Mouse (Mus musculus) CH12.LX (cell line): ENCODE measurements around the gene Mmp19. TPM values are rescaled to one million over a fixed set of nuclear protein-coding genes. Genes with fewer than 3 reads are reported as not detected.

ENCODE experiments used
- DNase-seq: peaks from one replicate; pipeline ENCODE4 v3.0.0-alpha.2; 2013; ENCODE audit errors: extremely low read depth
- H3K27ac ChIP-seq: 2 replicates; pipeline ENCODE4 v1.5.1; 2012; ENCODE audit warnings: low read depth, mild to moderate bottlenecking, control low read depth, moderate library complexity; ENCODE audit not compliant: insufficient read depth
- H3K27me3 ChIP-seq: replicated peaks from 2 replicates; pipeline ENCODE3; 2012; ENCODE audit warnings: inconsistent platforms
- H3K36me3 ChIP-seq, 2 experiments: replicated peaks in 1 of 2; 2 replicates each; pipeline versions ENCODE3 to v1.6.1; 2012; ENCODE audit warnings: inconsistent platforms in 1 of 2, low read length in 1 of 2, mild to moderate bottlenecking in 1 of 2, mixed read lengths in 1 of 2, moderate library complexity in 1 of 2; ENCODE audit not compliant: control insufficient read depth in 1 of 2, insufficient read depth in 1 of 2
- H3K4me1 ChIP-seq, 2 experiments: 2 replicates each; pipeline ENCODE4 v1.6.1; 2012; ENCODE audit warnings: inconsistent platforms in 1 of 2, moderate library complexity in 1 of 2; ENCODE audit not compliant: insufficient read depth in 2 of 2, control insufficient read depth in 1 of 2
- H3K4me2 ChIP-seq: 2 replicates; pipeline ENCODE4 v1.6.1; 2012; ENCODE audit warnings: low read depth, mild to moderate bottlenecking, control low read depth; ENCODE audit not compliant: poor library complexity, insufficient read depth, severe bottlenecking
- H3K4me3 ChIP-seq, 3 experiments: fragments of 150-350 bp in 1 of 3; sonication (generic) in 1 of 3; replicated peaks in 1 of 3; 2 replicates each; pipeline versions ENCODE3 to v1.5.1; 2011 to 2012; ENCODE audit warnings: low read depth in 2 of 3, low read length in 2 of 3, mild to moderate bottlenecking in 2 of 3, moderate library complexity in 2 of 3, control low read depth in 1 of 3, improper control_type of control experiment in 1 of 3, inconsistent platforms in 1 of 3, mixed read lengths in 1 of 3; ENCODE audit not compliant: poor library complexity in 1 of 3
- H3K79me2 ChIP-seq: replicated peaks from 2 replicates; pipeline ENCODE4 v1.6.1; 2012; ENCODE audit warnings: mild to moderate bottlenecking, moderate library complexity; ENCODE audit not compliant: control insufficient read depth, poor library complexity, insufficient read depth, severe bottlenecking; ENCODE audit errors: extremely low read depth
- H3K9ac ChIP-seq: 2 replicates; pipeline ENCODE4 v1.6.1; 2012; ENCODE audit warnings: low read depth, mild to moderate bottlenecking, control low read depth, moderate library complexity; ENCODE audit not compliant: insufficient read depth
- H3K9me3 ChIP-seq: replicated peaks from 2 replicates; pipeline ENCODE3; 2012; ENCODE audit warnings: low read length, inconsistent platforms, mixed read lengths
- BHLHE40 ChIP-seq: IDR thresholded peaks from 2 replicates; pipeline ENCODE4 v1.6.1; 2011; ENCODE audit warnings: mild to moderate bottlenecking, low read depth, low read length, improper control_type of control experiment
- CHD1 ChIP-seq: IDR thresholded peaks from 2 replicates; pipeline ENCODE4 v1.6.1; 2012; ENCODE audit warnings: low read depth, low read length, improper control_type of control experiment, inconsistent platforms
- CHD2 ChIP-seq: IDR thresholded peaks from 2 replicates; pipeline ENCODE4 v1.6.1; 2011; ENCODE audit warnings: low read length, improper control_type of control experiment
- CTCF ChIP-seq, 2 experiments: IDR thresholded peaks in 1 of 2; conservative IDR thresholded peaks in 1 of 2; 2 replicates each; pipeline ENCODE4 v1.5.1; 2011 to 2012; ENCODE audit warnings: low read depth in 2 of 2, low read length in 2 of 2, improper control_type of control experiment in 1 of 2, inconsistent platforms in 1 of 2, mild to moderate bottlenecking in 1 of 2, moderate library complexity in 1 of 2
- GABPA ChIP-seq: IDR thresholded peaks from 2 replicates; pipeline ENCODE4 v1.6.1; 2012; ENCODE audit warnings: low read depth, low read length, improper control_type of control experiment, inconsistent platforms; ENCODE audit not compliant: insufficient replicate concordance
- HCFC1 ChIP-seq: IDR thresholded peaks from 2 replicates; pipeline ENCODE4 v1.6.1; 2012; ENCODE audit warnings: low read depth, mild to moderate bottlenecking, inconsistent platforms, low read length, improper control_type of control experiment
- IRF4 ChIP-seq: IDR thresholded peaks from 2 replicates; pipeline ENCODE4 v1.6.1; 2014; ENCODE audit warnings: low read depth, mild to moderate bottlenecking, inconsistent platforms, low read length, improper control_type of control experiment
- JUN ChIP-seq: IDR thresholded peaks from 2 replicates; pipeline ENCODE4 v1.6.1; 2011; ENCODE audit warnings: low read depth, mild to moderate bottlenecking, low read length, improper control_type of control experiment, moderate library complexity; ENCODE audit not compliant: insufficient read depth
- JUND ChIP-seq: conservative IDR thresholded peaks from 2 replicates; pipeline ENCODE4 v1.6.1; 2011; ENCODE audit warnings: low read depth, low read length, improper control_type of control experiment
- KAT2A ChIP-seq: IDR thresholded peaks from 2 replicates; pipeline ENCODE4 v1.6.1; 2012; ENCODE audit warnings: low read length, improper control_type of control experiment, inconsistent platforms; ENCODE audit not compliant: insufficient replicate concordance
- MAFK ChIP-seq: IDR thresholded peaks from 2 replicates; pipeline ENCODE4 v1.6.1; 2011; ENCODE audit warnings: low read length, improper control_type of control experiment; ENCODE audit not compliant: insufficient replicate concordance
- MAZ ChIP-seq: IDR thresholded peaks from 2 replicates; pipeline ENCODE4 v1.6.1; 2012; ENCODE audit warnings: low read depth, mild to moderate bottlenecking, inconsistent platforms, low read length, improper control_type of control experiment, moderate library complexity
- MEF2A ChIP-seq: IDR thresholded peaks from 2 replicates; pipeline ENCODE4 v1.6.1; 2014; ENCODE audit warnings: low read depth, mild to moderate bottlenecking, inconsistent platforms, low read length, improper control_type of control experiment, borderline replicate concordance
- MYC ChIP-seq: IDR thresholded peaks from 2 replicates; pipeline ENCODE4 v1.6.1; 2011; ENCODE audit warnings: low read depth, mild to moderate bottlenecking, improper control_type of control experiment, low read length
- NELFE ChIP-seq: IDR thresholded peaks from 2 replicates; pipeline ENCODE4 v1.6.1; 2011; ENCODE audit warnings: low read depth, low read length, improper control_type of control experiment
- NRF1 ChIP-seq: IDR thresholded peaks from 2 replicates; pipeline ENCODE4 v1.6.1; 2014; ENCODE audit warnings: low read depth, mild to moderate bottlenecking, inconsistent platforms, low read length, improper control_type of control experiment, moderate library complexity
- RAD21 ChIP-seq: IDR thresholded peaks from 2 replicates; pipeline ENCODE4 v1.6.1; 2011; ENCODE audit warnings: low read depth, mild to moderate bottlenecking, low read length, improper control_type of control experiment, moderate library complexity
- RCOR1 ChIP-seq: conservative IDR thresholded peaks from 2 replicates; pipeline ENCODE4 v1.6.1; 2012; ENCODE audit warnings: low read depth, mild to moderate bottlenecking, inconsistent platforms, low read length, improper control_type of control experiment
- SIN3A ChIP-seq: IDR thresholded peaks from 2 replicates; pipeline ENCODE4 v1.6.1; 2012; ENCODE audit warnings: low read length, improper control_type of control experiment, inconsistent platforms
- SMC3 ChIP-seq: IDR thresholded peaks from 2 replicates; pipeline ENCODE4 v1.6.1; 2011; ENCODE audit warnings: low read depth, low read length, improper control_type of control experiment
- TCF12 ChIP-seq: IDR thresholded peaks from 2 replicates; pipeline ENCODE4 v1.6.1; 2014; ENCODE audit warnings: low read depth, mild to moderate bottlenecking, inconsistent platforms, low read length, improper control_type of control experiment
- UBTF ChIP-seq: IDR thresholded peaks from 2 replicates; pipeline ENCODE4 v1.6.1; 2012; ENCODE audit warnings: low read depth, mild to moderate bottlenecking, inconsistent platforms, low read length, improper control_type of control experiment, moderate library complexity
- USF1 ChIP-seq: IDR thresholded peaks from 2 replicates; pipeline ENCODE4 v1.6.1; 2014; ENCODE audit warnings: low read depth, mild to moderate bottlenecking, inconsistent platforms, low read length, improper control_type of control experiment
- ZC3H11A ChIP-seq: IDR thresholded peaks from 2 replicates; pipeline ENCODE4 v1.6.1; 2012; ENCODE audit warnings: low read depth, mild to moderate bottlenecking, inconsistent platforms, low read length, improper control_type of control experiment
- ZKSCAN1 ChIP-seq: IDR thresholded peaks from 2 replicates; pipeline ENCODE4 v1.6.1; 2012; ENCODE audit warnings: low read depth, inconsistent platforms, low read length, improper control_type of control experiment, borderline replicate concordance
- ZMIZ1 ChIP-seq: IDR thresholded peaks from 2 replicates; pipeline ENCODE4 v1.6.1; 2012; ENCODE audit warnings: low read depth, mild to moderate bottlenecking, inconsistent platforms, low read length, improper control_type of control experiment
- ZNF384 ChIP-seq: IDR thresholded peaks from 2 replicates; pipeline ENCODE4 v1.6.1; 2012; ENCODE audit warnings: low read depth, low read length, improper control_type of control experiment, inconsistent platforms
- dilution Hi-C: fragments of 300-500 bp; cut with MboI; formaldehyde crosslinking; loops from 2 replicates; pipeline ENCODE4 v1.14.3; 2020; ENCODE audit warnings: low sequenced_read_pairs; ENCODE audit not compliant: extremely low pct_unique_long_range_greater_than_20kb, extremely low pct_ligation_motif_present
- in situ Hi-C: fragments of 300-500 bp; cut with MboI; formaldehyde crosslinking; loops from 3 replicates; pipeline ENCODE4 v1.14.3; 2019; ENCODE audit warnings: low sequenced_read_pairs, low pct_ligation_motif_present, low pct_unique_long_range_greater_than_20kb, mixed read lengths
- polyA plus RNA-seq: library from polyadenylated mRNA; unstranded; fragments of >175 nt; gene quantifications from 2 replicates; pipeline ENCODE4 v1.2.1, GENCODE M21; 2012; ENCODE audit warnings: low read depth; ENCODE audit not compliant: insufficient read length
- total RNA-seq, 2 experiments: library from RNA; depleted of rRNA; stranded (reverse); fragments of 300-350 nt in 1 of 2; fragments of >200 nt in 1 of 2; gene quantifications; 2 replicates each; pipeline ENCODE4 v1.2.3; 2012 to 2014

Gene Mmp19
- total and polyA plus RNA-seq, 3 experiments = 0.50 to 1.3 (median 0.57) TPM

DNA sequence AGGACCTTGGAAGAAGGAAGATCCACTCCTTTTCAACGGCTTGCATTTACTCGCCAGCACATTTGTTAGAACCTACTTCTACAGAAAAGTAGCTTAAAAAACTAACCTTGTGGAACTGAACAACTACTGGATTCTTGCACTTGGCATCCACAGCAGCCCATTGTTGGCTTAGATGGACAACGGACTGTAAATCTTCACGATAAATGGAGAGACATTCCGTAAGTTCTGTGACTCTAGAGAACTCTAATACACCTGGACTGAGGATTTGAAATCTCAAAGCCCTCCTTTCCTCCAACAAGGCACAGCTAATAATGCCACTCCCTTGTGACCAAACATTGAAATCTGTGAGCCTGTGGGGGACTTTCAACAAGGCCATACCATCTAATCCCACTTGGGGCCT is 52.5 kb downstream of the Mmp19 start:
- dilution Hi-C loops (no loop called here), in situ Hi-C loops (no loop called here)
- Histone ChIP-seq H3K4me1 (peaks cover 0 to 14% of the 10 kb centered on the region in 2 experiments; a peak in 2 of 4 replicates), H3K79me2 (peaks cover 3% of the 10 kb centered on the region; the same call in 1 of the 2 replicates), H3K27me3 (no peaks in the 10 kb centered on the region), H3K4me3 (no peak overlapping the region), H3K9ac (no peak overlapping the region), H3K27ac (no peak overlapping the region), H3K9me3 (no peaks in the 10 kb centered on the region), H3K36me3 (peaks cover 36 to 89% of the 10 kb centered on the region in 2 experiments), H3K4me2 (no peak overlapping the region)
- DNase-seq = no peak
- TF ChIP-seq JUN = no peak
- TF ChIP-seq GABPA = no peak
- TF ChIP-seq TCF12 = no peak
- no peak for TF ChIP-seq RAD21
- TF ChIP-seq BHLHE40 = no peak
- no peak for TF ChIP-seq IRF4
- TF ChIP-seq CTCF (conservative IDR thresholded peaks at IDR 0.05 in 1 of 2, IDR thresholded peaks at IDR 0.05 in 1 of 2; ENCODE audit: low read depth in 2 of 2, low read length in 2 of 2) = no peak
- no peak for TF ChIP-seq ZKSCAN1
- no peak for TF ChIP-seq NRF1
- no peak for TF ChIP-seq MYC
- TF ChIP-seq USF1 = no peak
- TF ChIP-seq JUND = no peak
- no peak for TF ChIP-seq CHD1
- no peak for TF ChIP-seq MEF2A
- no peak for TF ChIP-seq CHD2
- TF ChIP-seq UBTF = no peak
- no peak for TF ChIP-seq ZMIZ1
- TF ChIP-seq ZC3H11A = no peak
- TF ChIP-seq NELFE = no peak

DNA sequence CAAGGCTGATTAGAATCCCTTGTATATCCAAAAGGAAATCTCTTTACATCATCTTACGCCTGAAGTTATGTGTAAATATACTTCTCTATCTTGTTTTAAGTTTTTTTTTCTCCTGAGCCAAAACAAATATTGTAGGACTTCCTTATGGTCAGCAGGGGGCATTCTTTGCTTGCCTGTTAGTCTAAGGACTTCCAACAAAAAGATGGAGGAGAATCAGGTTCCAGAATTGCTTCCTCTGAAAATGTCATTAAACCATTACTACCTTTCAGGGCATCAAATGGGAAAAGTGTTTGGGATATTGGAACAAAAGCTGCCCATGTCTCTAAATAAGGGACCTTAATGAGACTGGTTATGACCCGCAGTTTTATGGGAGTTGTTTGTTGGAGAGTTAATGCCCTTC is 54.8 kb downstream of the Mmp19 start:
- Histone ChIP-seq H3K9ac (no peak overlapping the region), H3K27ac (no peak overlapping the region), H3K4me1 (peaks cover 0 to 14% of the 10 kb centered on the region in 2 experiments; a peak in 2 of 4 replicates), H3K4me2 (no peak overlapping the region), H3K4me3 (no peak overlapping the region), H3K79me2 (peaks cover 3% of the 10 kb centered on the region; the same call in 1 of the 2 replicates), H3K27me3 (no peaks in the 10 kb centered on the region), H3K9me3 (no peaks in the 10 kb centered on the region), H3K36me3 (peaks cover 44 to 91% of the 10 kb centered on the region in 2 experiments)
- peak; percentile 28 for DNase-seq
- dilution Hi-C loops = no loop called here
- TF ChIP-seq HCFC1 (no peak), KAT2A (no peak), ZNF384 (peak; percentile 80), MAZ (no peak), RAD21 (peak; percentile 62), JUND (no peak), SMC3 (peak; percentile 59), MAFK (no peak), CTCF (conservative IDR thresholded peaks at IDR 0.05 in 1 of 2, IDR thresholded peaks at IDR 0.05 in 1 of 2; ENCODE audit: low read depth in 2 of 2, low read length in 2 of 2) (peak; percentile 23 to 72; a peak in 2 of 4 replicates), SIN3A (no peak), RCOR1 (no peak)
- in situ Hi-C loops = no loop called here
